Mouse (Mus musculus): Measurements from ENCODE around the gene Gm37240.

Gm37240 gene

GRCm38 (mm10) chr3:85644814-85645213 is 242.5 kb downstream of the Gm37240 start:
- DNase-seq (ENCODE audit: extremely low spot score, low read depth, low spot score), result no peak

GRCm38 (mm10) chr3:85641751-85642150 is 245.6 kb downstream of the Gm37240 start:
- no peak for DNase-seq (ENCODE audit: extremely low spot score, low read depth, low spot score)

- no peak for DNase-seq (ENCODE audit: extremely low spot score, low read depth, low spot score)
Observed at GRCm38 (mm10) chr3:85636716-85637447, 250.4 kb downstream of the Gm37240 start.

GRCm38 (mm10) chr3:85635591-85635990 is 251.7 kb downstream of the Gm37240 start:
- no peak for DNase-seq (ENCODE audit: extremely low spot score, low read depth, low spot score)

- DNase-seq (ENCODE audit: extremely low spot score, low read depth, low spot score), result no peak
Observed at GRCm38 (mm10) chr3:85635126-85635419, 252.2 kb downstream of the Gm37240 start.

GRCm38 (mm10) chr3:85634389-85635125 is 252.8 kb downstream of the Gm37240 start:
- no peak for DNase-seq (ENCODE audit: extremely low spot score, low read depth, low spot score)

GRCm38 (mm10) chr3:85633733-85634132 is 253.6 kb downstream of the Gm37240 start:
- DNase-seq (ENCODE audit: extremely low spot score, low read depth, low spot score), result no peak

GRCm38 (mm10) chr3:85629895-85630510 is 257.3 kb downstream of the Gm37240 start:
- no peak for DNase-seq (ENCODE audit: extremely low spot score, low read depth, low spot score)

GRCm38 (mm10) chr3:85619751-85620150 is 267.6 kb downstream of the Gm37240 start:
- no peak for DNase-seq (ENCODE audit: extremely low spot score, low read depth, low spot score)

GRCm38 (mm10) chr3:85619345-85619744 is 268.0 kb downstream of the Gm37240 start:
- no peak for DNase-seq (ENCODE audit: extremely low spot score, low read depth, low spot score)

- no peak for DNase-seq (ENCODE audit: extremely low spot score, low read depth, low spot score)
Observed at GRCm38 (mm10) chr3:85618885-85619284, 268.4 kb downstream of the Gm37240 start.

GRCm38 (mm10) chr3:85616389-85616788 is 270.9 kb downstream of the Gm37240 start:
- no peak for DNase-seq (ENCODE audit: extremely low spot score, low read depth, low spot score)

- DNase-seq (ENCODE audit: extremely low spot score, low read depth, low spot score), result no peak
Observed at GRCm38 (mm10) chr3:85607753-85608152, 279.6 kb downstream of the Gm37240 start.

- DNase-seq (ENCODE audit: extremely low spot score, low read depth, low spot score), result no peak
Observed at GRCm38 (mm10) chr3:85606912-85607311, 280.4 kb downstream of the Gm37240 start.

GRCm38 (mm10) chr3:85603811-85604210 is 283.5 kb downstream of the Gm37240 start:
- DNase-seq (ENCODE audit: extremely low spot score, low read depth, low spot score), result peak; percentile 18

GRCm38 (mm10) chr3:85601841-85602305 is 285.4 kb downstream of the Gm37240 start:
- DNase-seq (ENCODE audit: extremely low spot score, low read depth, low spot score), result peak; percentile 28

GRCm38 (mm10) chr3:85599526-85599925 is 287.8 kb downstream of the Gm37240 start:
- no peak for DNase-seq (ENCODE audit: extremely low spot score, low read depth, low spot score)

- DNase-seq (ENCODE audit: extremely low spot score, low read depth, low spot score), result no peak
Observed at GRCm38 (mm10) chr3:85594452-85594851, 292.9 kb downstream of the Gm37240 start.

GRCm38 (mm10) chr3:85592640-85593252 is 294.6 kb downstream of the Gm37240 start:
- no peak for DNase-seq (ENCODE audit: extremely low spot score, low read depth, low spot score)

- no peak for DNase-seq (ENCODE audit: extremely low spot score, low read depth, low spot score)
Observed at GRCm38 (mm10) chr3:85592067-85592466, 295.3 kb downstream of the Gm37240 start.

- no peak for DNase-seq (ENCODE audit: extremely low spot score, low read depth, low spot score)
Observed at GRCm38 (mm10) chr3:85590090-85590754, 297.1 kb downstream of the Gm37240 start.
